Mouse (Mus musculus): ENCODE data around the gene Ubl3. TPM values are rescaled to one million over a fixed set of nuclear protein-coding genes. Genes with fewer than 3 reads are reported as not detected.

Ubl3 gene
- 41.3 and 48.1 TPM in 2 replicates for polyA plus RNA-seq (2011; ENCODE audit: insufficient read length, low read depth, missing spikeins)

- Histone ChIP-seq H3K4me3 (ENCODE audit: insufficient read depth, low read length) (peak within 1 kb of the TSS; percentile 91), H3K27ac (ENCODE audit: insufficient read depth, low read length) (peak within 1 kb of the TSS; percentile 87), H3K4me1 (ENCODE audit: control insufficient read depth, insufficient read depth, low read length) (peaks cover 12% of the 10 kb centered on the region)
- TF ChIP-seq CTCF (IDR thresholded peaks at IDR 0.05; ENCODE audit: borderline replicate concordance, insufficient read depth, low read length): no peak
- TF ChIP-seq POLR2A (IDR thresholded peaks at IDR 0.05; ENCODE audit: low read depth, low read length): peak; percentile 81
Observed at GRCm38 (mm10) chr5:148552187-148553071, at the start of gene Ubl3. Ubl3 (minus strand) TSS chr5:148552789.

DNA sequence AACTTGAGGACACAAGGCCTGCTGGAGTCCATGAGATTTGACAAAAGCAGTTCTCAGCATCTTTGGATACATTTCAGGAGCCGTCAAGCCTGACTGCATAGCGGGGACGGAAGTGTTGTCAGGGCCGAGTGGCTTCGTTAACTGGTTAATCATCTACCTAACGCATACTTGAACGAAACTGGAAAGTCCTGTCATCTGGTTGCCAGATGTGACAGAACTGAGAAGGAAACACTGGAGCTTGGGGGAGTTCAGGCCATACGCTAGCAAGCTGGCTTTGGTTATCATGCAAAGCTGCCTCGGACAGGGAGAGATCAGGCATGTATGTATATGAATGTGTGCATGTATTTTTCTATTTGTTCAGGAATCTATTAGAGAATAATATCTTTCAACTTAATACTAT lies 45.8 kb upstream of the Ubl3 start:
- no peaks in the 10 kb centered on the region for H3K4me1 ChIP-seq (ENCODE audit: control insufficient read depth, insufficient read depth, low read length)
- H3K27ac ChIP-seq (ENCODE audit: insufficient read depth, low read length): no peak overlapping the region
- no peak overlapping the region for H3K4me3 ChIP-seq (ENCODE audit: insufficient read depth, low read length)
- TF ChIP-seq POLR2A (IDR thresholded peaks at IDR 0.05; ENCODE audit: low read depth, low read length) (no peak), CTCF (IDR thresholded peaks at IDR 0.05; ENCODE audit: borderline replicate concordance, insufficient read depth, low read length) (no peak)

DNA sequence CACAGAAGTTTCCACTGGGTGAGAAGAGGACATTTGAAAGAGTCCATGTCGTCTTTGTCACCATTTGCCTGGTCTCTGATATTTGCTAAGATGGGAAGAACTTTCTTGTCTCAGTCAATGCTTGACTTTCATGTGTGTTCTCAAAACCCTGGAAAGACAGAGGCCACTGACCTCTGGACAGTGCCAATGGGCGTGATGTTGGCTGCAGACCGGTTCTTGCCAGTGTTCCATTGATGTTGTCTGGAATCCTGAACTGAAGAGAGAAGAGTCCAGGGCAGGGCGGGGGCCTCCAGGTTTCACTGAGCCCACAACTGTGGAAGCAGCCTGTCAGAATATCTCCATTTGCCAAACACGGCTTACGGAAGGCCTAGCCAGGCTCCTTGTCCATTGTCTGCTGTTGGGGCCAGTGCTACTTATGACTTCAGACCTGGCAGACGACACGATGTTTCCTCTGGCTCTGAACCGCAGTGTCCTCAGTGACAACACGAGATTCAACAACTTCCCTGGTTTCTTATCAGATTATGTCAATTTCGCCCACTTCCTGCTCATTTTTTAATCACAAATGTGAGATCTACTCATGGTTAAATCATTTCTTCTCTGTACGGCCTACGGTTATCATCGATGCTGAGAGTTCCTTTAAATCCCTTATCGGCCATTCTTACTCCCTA lies 43.6 kb upstream of the Ubl3 start:
- H3K27ac ChIP-seq (ENCODE audit: insufficient read depth, low read length): no peak overlapping the region
- H3K4me1 ChIP-seq (ENCODE audit: control insufficient read depth, insufficient read depth, low read length): no peaks in the 10 kb centered on the region
- no peak for TF ChIP-seq POLR2A (IDR thresholded peaks at IDR 0.05; ENCODE audit: low read depth, low read length)
- no peak for TF ChIP-seq CTCF (IDR thresholded peaks at IDR 0.05; ENCODE audit: borderline replicate concordance, insufficient read depth, low read length)
- H3K4me3 ChIP-seq (ENCODE audit: insufficient read depth, low read length): no peak overlapping the region

DNA sequence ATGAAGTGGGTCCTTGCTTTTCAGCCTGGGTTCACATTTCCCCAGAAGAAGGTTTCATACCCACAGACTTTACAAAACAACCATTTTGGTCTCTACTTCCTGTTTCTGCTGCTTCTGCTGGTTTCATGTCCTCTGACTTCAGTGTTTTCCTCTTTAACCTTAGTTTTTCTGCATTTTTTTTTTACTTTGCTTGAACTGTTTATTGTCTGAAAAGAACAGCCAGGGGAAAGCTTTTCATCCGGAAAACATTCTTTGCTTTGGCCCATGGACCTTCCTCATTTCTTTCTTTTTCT lies 42.8 kb upstream of the Ubl3 start:
- Histone ChIP-seq H3K27ac (ENCODE audit: insufficient read depth, low read length) (no peak overlapping the region), H3K4me3 (ENCODE audit: insufficient read depth, low read length) (no peak overlapping the region), H3K4me1 (ENCODE audit: control insufficient read depth, insufficient read depth, low read length) (no peaks in the 10 kb centered on the region)
- no peak for TF ChIP-seq CTCF (IDR thresholded peaks at IDR 0.05; ENCODE audit: borderline replicate concordance, insufficient read depth, low read length)
- no peak for TF ChIP-seq POLR2A (IDR thresholded peaks at IDR 0.05; ENCODE audit: low read depth, low read length)

GRCm38 (mm10) chr5:148594693-148595458 lies 42.3 kb upstream of the Ubl3 start:
- Histone ChIP-seq H3K4me1 (ENCODE audit: control insufficient read depth, insufficient read depth, low read length) (no peaks in the 10 kb centered on the region), H3K4me3 (ENCODE audit: insufficient read depth, low read length) (no peak overlapping the region), H3K27ac (ENCODE audit: insufficient read depth, low read length) (no peak overlapping the region)
- TF ChIP-seq CTCF (IDR thresholded peaks at IDR 0.05; ENCODE audit: borderline replicate concordance, insufficient read depth, low read length) (no peak), POLR2A (IDR thresholded peaks at IDR 0.05; ENCODE audit: low read depth, low read length) (no peak)

GRCm38 (mm10) chr5:148593607-148594006 lies 41.0 kb upstream of the Ubl3 start:
- H3K4me1 ChIP-seq (ENCODE audit: control insufficient read depth, insufficient read depth, low read length): no peaks in the 10 kb centered on the region
- H3K27ac ChIP-seq (ENCODE audit: insufficient read depth, low read length): no peak overlapping the region
- TF ChIP-seq POLR2A (IDR thresholded peaks at IDR 0.05; ENCODE audit: low read depth, low read length) (no peak), CTCF (IDR thresholded peaks at IDR 0.05; ENCODE audit: borderline replicate concordance, insufficient read depth, low read length) (no peak)
- H3K4me3 ChIP-seq (ENCODE audit: insufficient read depth, low read length): no peak overlapping the region

DNA sequence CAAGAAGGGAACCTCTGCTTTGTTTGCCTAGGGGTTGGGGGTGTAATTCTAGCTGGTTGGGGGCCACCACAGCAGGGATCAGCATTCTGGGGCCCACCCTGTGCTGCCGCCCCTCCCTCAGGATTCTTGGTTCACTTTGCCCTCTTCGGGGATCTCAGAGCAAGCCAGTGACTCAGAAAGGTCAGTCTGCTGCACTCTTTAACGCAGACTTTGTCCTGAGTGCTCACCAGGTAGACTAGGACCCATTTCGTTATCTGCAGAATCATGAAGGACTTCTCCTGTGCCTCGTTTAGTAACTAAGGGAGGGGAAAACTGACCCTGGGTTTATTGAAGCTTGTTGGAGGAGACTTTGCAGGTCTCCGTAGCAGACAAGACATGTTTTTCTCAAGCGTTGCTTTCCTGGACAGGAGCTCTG lies 38.9 kb upstream of the Ubl3 start:
- no peak overlapping the region for H3K27ac ChIP-seq (ENCODE audit: insufficient read depth, low read length)
- TF ChIP-seq CTCF (IDR thresholded peaks at IDR 0.05; ENCODE audit: borderline replicate concordance, insufficient read depth, low read length) (no peak), POLR2A (IDR thresholded peaks at IDR 0.05; ENCODE audit: low read depth, low read length) (no peak)
- H3K4me3 ChIP-seq (ENCODE audit: insufficient read depth, low read length): no peak overlapping the region
- H3K4me1 ChIP-seq (ENCODE audit: control insufficient read depth, insufficient read depth, low read length): no peaks in the 10 kb centered on the region

DNA sequence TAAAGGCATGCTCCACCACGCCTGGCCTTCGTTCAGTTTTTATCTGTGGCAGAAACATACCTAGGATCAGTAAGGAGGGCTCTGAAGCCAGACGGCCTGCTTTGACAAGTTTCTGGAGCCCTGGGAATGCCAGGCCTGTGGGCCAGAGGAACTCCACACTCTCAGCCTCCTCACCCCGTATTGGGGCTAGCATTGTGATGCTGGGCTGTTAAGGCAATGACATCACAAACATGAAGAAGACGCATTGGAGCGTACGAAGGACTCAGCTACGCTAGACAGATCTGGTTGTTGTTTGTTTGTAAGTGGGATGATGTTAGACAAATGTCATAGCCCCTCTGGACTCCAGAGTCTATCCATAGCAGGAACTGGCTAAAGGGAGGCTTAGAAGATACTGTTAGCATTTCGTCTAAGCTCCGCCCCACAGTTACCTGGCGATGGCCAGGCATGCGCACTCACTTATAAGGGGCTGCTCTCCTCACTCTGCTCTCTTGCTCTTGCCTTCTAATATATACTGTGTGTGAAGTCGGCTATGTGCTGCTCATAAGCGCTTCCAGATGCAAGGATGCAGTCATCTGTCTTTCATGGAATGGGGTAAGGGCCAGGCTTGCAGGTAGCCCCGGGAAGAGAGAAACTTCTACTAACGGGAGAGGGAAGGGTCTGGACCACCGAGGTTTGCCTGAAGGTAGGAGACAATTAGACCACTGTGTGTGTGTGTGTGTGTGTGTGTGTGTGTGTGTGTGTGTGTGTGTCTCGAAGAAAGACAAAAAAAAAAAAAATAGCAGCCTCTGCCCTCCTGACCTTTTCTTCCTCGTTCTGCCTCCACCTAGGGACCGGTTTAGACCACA lies 38.2 kb upstream of the Ubl3 start:
- Histone ChIP-seq H3K4me1 (ENCODE audit: control insufficient read depth, insufficient read depth, low read length) (no peaks in the 10 kb centered on the region), H3K4me3 (ENCODE audit: insufficient read depth, low read length) (no peak overlapping the region), H3K27ac (ENCODE audit: insufficient read depth, low read length) (no peak overlapping the region)
- TF ChIP-seq POLR2A (IDR thresholded peaks at IDR 0.05; ENCODE audit: low read depth, low read length) (no peak), CTCF (IDR thresholded peaks at IDR 0.05; ENCODE audit: borderline replicate concordance, insufficient read depth, low read length) (no peak)

DNA sequence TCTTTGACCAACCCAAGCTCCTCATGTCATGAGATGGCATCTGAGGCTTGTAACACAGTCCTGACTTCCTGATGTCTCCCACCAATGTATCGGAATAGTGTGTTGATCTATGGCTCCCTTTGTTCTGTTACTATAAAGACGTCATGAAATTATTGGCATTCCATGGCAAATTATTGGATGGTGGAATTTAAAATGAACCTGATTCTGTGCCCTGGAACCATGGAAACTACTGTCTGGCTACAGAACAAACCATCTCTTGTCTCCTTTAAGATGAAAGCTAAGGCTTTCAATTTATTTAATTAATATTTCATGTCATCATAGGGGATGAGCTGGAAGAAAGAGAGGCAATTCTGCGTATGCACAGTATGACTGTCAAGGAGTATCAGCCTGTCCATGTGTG lies 36.4 kb upstream of the Ubl3 start:
- H3K4me3 ChIP-seq (ENCODE audit: insufficient read depth, low read length): no peak overlapping the region
- H3K4me1 ChIP-seq (ENCODE audit: control insufficient read depth, insufficient read depth, low read length): no peaks in the 10 kb centered on the region
- TF ChIP-seq POLR2A (IDR thresholded peaks at IDR 0.05; ENCODE audit: low read depth, low read length) (no peak), CTCF (IDR thresholded peaks at IDR 0.05; ENCODE audit: borderline replicate concordance, insufficient read depth, low read length) (no peak)
- no peak overlapping the region for H3K27ac ChIP-seq (ENCODE audit: insufficient read depth, low read length)

Data from embryonic fibroblast, embryonic 13.5 days (primary cell).